Mouse (Mus musculus) MEL (cell line): ENCODE measurements at regions not wholly inside any gene's neighbourhood (a gene's known extent, or its start where the extent isn't known, plus 50 kb on each side); places are given as distances from the start of the nearest gene placed in this dataset.

Experiments
- DNase-seq: peaks from one replicate; pipeline ENCODE4 v3.0.0; 2011; ENCODE audit warnings: low read depth, low spot score
- H3K27ac ChIP-seq: 2 replicates; pipeline ENCODE4 v1.5.1; 2012; ENCODE audit warnings: low read depth, mild to moderate bottlenecking, control low read depth, low read length, moderate library complexity; ENCODE audit not compliant: control insufficient read depth
- H3K27me3 ChIP-seq, 2 experiments: fragments of 150-350 bp in 1 of 2; sonication (generic) in 1 of 2; 2 replicates each; pipeline ENCODE4 v1.6.1; 2012; ENCODE audit warnings: low read length in 2 of 2, mild to moderate bottlenecking in 2 of 2, improper control_type of control experiment in 1 of 2, moderate library complexity in 1 of 2; ENCODE audit not compliant: insufficient read depth in 2 of 2, control insufficient read depth in 1 of 2
- H3K36me3 ChIP-seq, 2 experiments: 2 replicates each; pipeline ENCODE4 v1.6.1; 2012 to 2014; ENCODE audit warnings: low read length in 2 of 2, improper control_type of control experiment in 1 of 2, inconsistent platforms in 1 of 2, mild to moderate bottlenecking in 1 of 2; ENCODE audit not compliant: insufficient read depth in 2 of 2, control insufficient read depth in 1 of 2
- H3K4me1 ChIP-seq, 2 experiments: fragments of 150-350 bp in 1 of 2; sonication (generic) in 1 of 2; 2 replicates each; pipeline ENCODE4 v1.6.1; 2012; ENCODE audit warnings: low read length in 2 of 2, improper control_type of control experiment in 1 of 2, mild to moderate bottlenecking in 1 of 2; ENCODE audit not compliant: insufficient read depth in 2 of 2, control insufficient read depth in 1 of 2
- H3K4me3 ChIP-seq, 2 experiments: fragments of 150-350 bp in 1 of 2; sonication (generic) in 1 of 2; 2 replicates each; pipeline ENCODE4 v1.5.1; 2012; ENCODE audit warnings: low read depth in 2 of 2, low read length in 2 of 2, mild to moderate bottlenecking in 2 of 2, moderate library complexity in 2 of 2, control low read depth in 1 of 2, improper control_type of control experiment in 1 of 2; ENCODE audit not compliant: control insufficient read depth in 1 of 2, insufficient read depth in 1 of 2
- H3K79me2 ChIP-seq: 2 replicates; pipeline ENCODE4 v1.6.1; 2012; ENCODE audit warnings: mild to moderate bottlenecking, low read length, moderate library complexity; ENCODE audit not compliant: control insufficient read depth, poor library complexity, insufficient read depth
- H3K9ac ChIP-seq: 2 replicates; pipeline ENCODE4 v1.6.1; 2012; ENCODE audit warnings: low read depth, mild to moderate bottlenecking, control low read depth, low read length, moderate library complexity; ENCODE audit not compliant: control insufficient read depth, poor library complexity, severe bottlenecking
- H3K9me3 ChIP-seq: fragments of 150-350 bp; sonication (generic); replicated peaks from 2 replicates; pipeline ENCODE4 v1.6.1; 2012; ENCODE audit warnings: mild to moderate bottlenecking, low read length, improper control_type of control experiment, moderate library complexity; ENCODE audit not compliant: insufficient read depth
- BHLHE40 ChIP-seq: IDR thresholded peaks from 2 replicates; pipeline ENCODE4 v1.6.1; 2012; ENCODE audit warnings: low read depth, mild to moderate bottlenecking, inconsistent platforms, low read length, improper control_type of control experiment, borderline replicate concordance
- CHD2 ChIP-seq: IDR thresholded peaks from 2 replicates; pipeline ENCODE4 v1.6.1; 2011; ENCODE audit warnings: low read length, improper control_type of control experiment
- CTCF ChIP-seq, 3 experiments: IDR thresholded peaks in 2 of 3; conservative IDR thresholded peaks in 1 of 3; 2 replicates each; pipeline ENCODE4 v1.5.1; 2011 to 2012; ENCODE audit warnings: low read length in 3 of 3, low read depth in 2 of 3, mild to moderate bottlenecking in 2 of 3, improper control_type of control experiment in 1 of 3, inconsistent platforms in 1 of 3, mixed read lengths in 1 of 3, moderate library complexity in 1 of 3; ENCODE audit not compliant: control insufficient read depth in 1 of 3, insufficient read depth in 1 of 3, poor library complexity in 1 of 3, severe bottlenecking in 1 of 3
- E2F4 ChIP-seq: IDR thresholded peaks from 2 replicates; pipeline ENCODE4 v1.6.1; 2011; ENCODE audit warnings: low read depth, low read length, improper control_type of control experiment, borderline replicate concordance
- HCFC1 ChIP-seq: IDR thresholded peaks from 2 replicates; pipeline ENCODE4 v1.6.1; 2012; ENCODE audit warnings: low read depth, mild to moderate bottlenecking, inconsistent platforms, low read length, improper control_type of control experiment, moderate library complexity
- KAT2A ChIP-seq: conservative IDR thresholded peaks from 2 replicates; pipeline ENCODE4 v1.6.1; 2012; ENCODE audit warnings: low read depth, low read length, improper control_type of control experiment, inconsistent platforms
- MAFK ChIP-seq: IDR thresholded peaks from 2 replicates; pipeline ENCODE4 v1.6.1; 2011; ENCODE audit warnings: low read depth, mild to moderate bottlenecking, low read length, improper control_type of control experiment, borderline replicate concordance
- MXI1 ChIP-seq: IDR thresholded peaks from 2 replicates; pipeline ENCODE4 v1.6.1; 2011; ENCODE audit warnings: mild to moderate bottlenecking, low read depth, low read length, improper control_type of control experiment
- MYC ChIP-seq: IDR thresholded peaks from 2 replicates; pipeline ENCODE4 v1.6.1; 2011; ENCODE audit warnings: low read depth, mild to moderate bottlenecking, low read length, improper control_type of control experiment, moderate library complexity
- NRF1 ChIP-seq: IDR thresholded peaks from 2 replicates; pipeline ENCODE4 v1.6.1; 2014; ENCODE audit warnings: low read depth, mild to moderate bottlenecking, inconsistent platforms, low read length, improper control_type of control experiment, moderate library complexity; ENCODE audit not compliant: poor library complexity, insufficient read depth, severe bottlenecking
- POLR2A ChIP-seq, 2 experiments: IDR thresholded peaks; 2 replicates each; pipeline ENCODE4 v1.6.1; 2011 to 2012; ENCODE audit warnings: low read length in 2 of 2, mild to moderate bottlenecking in 2 of 2, control low read depth in 1 of 2, improper control_type of control experiment in 1 of 2, low read depth in 1 of 2, moderate library complexity in 1 of 2; ENCODE audit not compliant: control insufficient read depth in 1 of 2, insufficient read depth in 1 of 2, poor library complexity in 1 of 2
- POLR2AphosphoS5 ChIP-seq: IDR thresholded peaks from 2 replicates; pipeline ENCODE4 v1.6.1; 2012; ENCODE audit warnings: low read depth, borderline replicate concordance, mild to moderate bottlenecking, inconsistent platforms, low read length, moderate library complexity, mixed read lengths
- RAD21 ChIP-seq: IDR thresholded peaks from 2 replicates; pipeline ENCODE4 v1.6.1; 2011; ENCODE audit warnings: mild to moderate bottlenecking, low read depth, low read length, improper control_type of control experiment
- RCOR1 ChIP-seq: IDR thresholded peaks from 2 replicates; pipeline ENCODE4 v1.6.1; 2012; ENCODE audit warnings: low read depth, mild to moderate bottlenecking, inconsistent platforms, low read length, improper control_type of control experiment
- SMC3 ChIP-seq: IDR thresholded peaks from 2 replicates; pipeline ENCODE4 v1.6.1; 2011; ENCODE audit warnings: low read depth, low read length, improper control_type of control experiment
- TAL1 ChIP-seq: IDR thresholded peaks from 2 replicates; pipeline ENCODE4 v1.6.1; 2012; ENCODE audit warnings: mild to moderate bottlenecking, inconsistent platforms, low read length, moderate library complexity, mixed read lengths
- TBP ChIP-seq: IDR thresholded peaks from 2 replicates; pipeline ENCODE4 v1.8.0; 2011; ENCODE audit warnings: low read depth, low read length, improper control_type of control experiment
- TCF12 ChIP-seq: IDR thresholded peaks from 2 replicates; pipeline ENCODE4 v1.6.1; 2014; ENCODE audit warnings: low read depth, mild to moderate bottlenecking, inconsistent platforms, low read length, improper control_type of control experiment, moderate library complexity
- UBTF ChIP-seq: IDR thresholded peaks from 2 replicates; pipeline ENCODE4 v1.6.1; 2012; ENCODE audit warnings: low read depth, mild to moderate bottlenecking, inconsistent platforms, low read length, improper control_type of control experiment, moderate library complexity, borderline replicate concordance; ENCODE audit not compliant: insufficient read depth
- USF1 ChIP-seq: IDR thresholded peaks from 2 replicates; pipeline ENCODE4 v1.6.1; 2014; ENCODE audit warnings: low read depth, mild to moderate bottlenecking, inconsistent platforms, low read length, improper control_type of control experiment, moderate library complexity
- USF2 ChIP-seq, 2 experiments: IDR thresholded peaks; 2 replicates each; pipeline ENCODE4 v1.6.1; 2011 to 2012; ENCODE audit warnings: improper control_type of control experiment in 2 of 2, low read length in 2 of 2, borderline replicate concordance in 1 of 2, inconsistent platforms in 1 of 2, low read depth in 1 of 2, mild to moderate bottlenecking in 1 of 2; ENCODE audit not compliant: insufficient read depth in 1 of 2
- ZC3H11A ChIP-seq: IDR thresholded peaks from 2 replicates; pipeline ENCODE4 v1.6.1; 2012; ENCODE audit warnings: low read depth, mild to moderate bottlenecking, inconsistent platforms, low read length, improper control_type of control experiment

GRCm38 (mm10) chr10:66816776-66817175, 279.1 kb upstream of the Jmjd1c start:
- DNase-seq = no peak
- H3K9ac ChIP-seq = no peak overlapping the region
- H3K27ac ChIP-seq = no peak overlapping the region
- TF ChIP-seq POLR2AphosphoS5 (no peak), RAD21 (no peak), SMC3 (no peak), HCFC1 (no peak), BHLHE40 (no peak), NRF1 (no peak), MAFK (no peak), ZC3H11A (no peak), MYC (no peak), CHD2 (no peak), TCF12 (no peak), MXI1 (no peak), POLR2A (IDR thresholded peaks at IDR 0.05; ENCODE audit: control insufficient read depth in 1 of 2, insufficient read depth in 1 of 2, low read depth in 1 of 2, low read length in 2 of 2, poor library complexity in 1 of 2) (no peak), TBP (no peak), E2F4 (no peak), UBTF (no peak)
- no peaks in the 10 kb centered on the region for H3K4me1 ChIP-seq
- no peaks in the 10 kb centered on the region for H3K27me3 ChIP-seq
- H3K9me3 ChIP-seq = no peaks in the 10 kb centered on the region
- no peaks in the 10 kb centered on the region for H3K79me2 ChIP-seq
- H3K36me3 ChIP-seq = no peaks in the 10 kb centered on the region
- no peak overlapping the region for H3K4me3 ChIP-seq

GRCm38 (mm10) chr10:66817876-66818275, 278.0 kb upstream of the Jmjd1c start:
- H3K9me3 ChIP-seq = no peaks in the 10 kb centered on the region
- H3K79me2 ChIP-seq = no peaks in the 10 kb centered on the region
- no peaks in the 10 kb centered on the region for H3K27me3 ChIP-seq
- no peaks in the 10 kb centered on the region for H3K4me1 ChIP-seq
- no peak for DNase-seq
- H3K36me3 ChIP-seq = no peaks in the 10 kb centered on the region
- no peak overlapping the region for H3K9ac ChIP-seq
- no peak for TF ChIP-seq CHD2
- no peak for TF ChIP-seq UBTF
- no peak for TF ChIP-seq MXI1
- no peak for TF ChIP-seq KAT2A
- TF ChIP-seq RCOR1 = no peak
- no peak for TF ChIP-seq CTCF (IDR thresholded peaks at IDR 0.05 in 2 of 3, conservative IDR thresholded peaks at IDR 0.05 in 1 of 3; ENCODE audit: control insufficient read depth in 1 of 3, insufficient read depth in 1 of 3, low read depth in 2 of 3, low read length in 3 of 3, poor library complexity in 1 of 3, severe bottlenecking in 1 of 3)
- no peak for TF ChIP-seq USF1
- TF ChIP-seq TAL1 = no peak
- TF ChIP-seq ZC3H11A = no peak
- TF ChIP-seq NRF1 = no peak
- TF ChIP-seq USF2 (IDR thresholded peaks at IDR 0.05; ENCODE audit: borderline replicate concordance in 1 of 2, insufficient read depth in 1 of 2, low read depth in 1 of 2, low read length in 2 of 2) = no peak
- no peak for TF ChIP-seq MAFK
- TF ChIP-seq TCF12 = no peak
- H3K4me3 ChIP-seq = no peak overlapping the region
- no peak overlapping the region for H3K27ac ChIP-seq
